ENCODE assay signal across 13 mouse cellular contexts in genomic region chr15:95837570-95837969, GRCm38 (mm10). TPM values are rescaled to one million over a fixed set of nuclear protein-coding genes. Genes with fewer than 3 reads are reported as not detected.
DNase-seq lines count a peak whose midpoint lies in the region; ATAC-seq and TF ChIP-seq lines count a peak whose summit lies in the region.
"Had no signal": no experiment of that assay in that cellular context is flagged by ENCODE, and none has a peak within 500 bp of the region (broad histone marks: within the 10 kb centered on the region; RNA-seq: fewer than 3 reads in every experiment).

No protein-coding gene starts in this region.

- no peak for TF ChIP-seq POLR2A in liver, adult 2 months (IDR thresholded peaks at IDR 0.05; ENCODE audit: extremely low read depth, insufficient read depth, low read length)

- no peak for TF ChIP-seq CTCF in liver, adult 2 months (IDR thresholded peaks at IDR 0.05; ENCODE audit: low read depth, low read length)

- peak overlapping the region; percentile 47; the same call in 1 of the 2 replicates for H3K4me2 ChIP-seq in heart, embryonic 11.5 days
- H3K4me2 ChIP-seq: forebrain, embryonic 15.5 days had no signal

- H3K27me3 ChIP-seq in heart, embryonic 11.5 days (ENCODE audit: control insufficient read depth, insufficient read depth, low read length): no peaks in the 10 kb centered on the region
- H3K27me3 ChIP-seq in liver, adult 2 months (ENCODE audit: control insufficient read depth, insufficient read depth, low read length): no peaks in the 10 kb centered on the region
- H3K27me3 ChIP-seq: forebrain, embryonic 15.5 days had no signal

- DNase-seq in heart, adult 9 months (ENCODE audit: low spot score in 2 of 2): no peak
- peak; percentile 29 for DNase-seq in liver, adult 2 months (ENCODE audit: extremely low read depth, low read depth, low spot score)
- no peak for DNase-seq in liver
- peak; percentile 92 for DNase-seq in fat pad, adult 2 months (ENCODE audit: extremely low read depth, low read depth, low spot score)
- no peak for DNase-seq in left cerebral cortex, postnatal 10 days (ENCODE audit: extremely low spot score in 1 of 2, low spot score in 2 of 2)
- DNase-seq in T-cell, adult 2 months (ENCODE audit: low spot score): no peak
- DNase-seq: adrenal gland, adult 8-10 months; spleen, adult 18-20 months; thymus, postnatal 25 days had no signal

- peaks cover 47% of the 10 kb centered on the region for H3K4me1 ChIP-seq in heart, embryonic 11.5 days (ENCODE audit: control insufficient read depth, insufficient read depth, low read length)
- H3K4me1 ChIP-seq in liver, adult 2 months (ENCODE audit: control insufficient read depth, insufficient read depth, low read length): peaks cover 24% of the 10 kb centered on the region
- H3K4me1 ChIP-seq: forebrain, embryonic 15.5 days had no signal

- H3K27ac ChIP-seq in heart, embryonic 11.5 days (ENCODE audit: low read depth, low read length): peak overlapping the region; percentile 81
- H3K27ac ChIP-seq in liver, adult 2 months (replicated peaks; ENCODE audit: insufficient read depth, low read depth, low read length): peak overlapping the region; percentile 22
- H3K27ac ChIP-seq: forebrain, embryonic 15.5 days had no signal

- H3K36me3 ChIP-seq in heart, embryonic 11.5 days (ENCODE audit: control insufficient read depth, insufficient read depth, low read length): no peaks in the 10 kb centered on the region
- no peaks in the 10 kb centered on the region for H3K36me3 ChIP-seq in liver, adult 2 months (ENCODE audit: control insufficient read depth, insufficient read depth, low read length)
- H3K36me3 ChIP-seq: forebrain, embryonic 15.5 days had no signal

- no peaks in the 10 kb centered on the region for H3K79me2 ChIP-seq in liver, adult 2 months (ENCODE audit: control insufficient read depth, insufficient read depth, low read length)

- no peak overlapping the region for H3K9ac ChIP-seq in heart, embryonic 11.5 days (ENCODE audit: low read depth, low read length)
- H3K9ac ChIP-seq in liver, adult 2 months (ENCODE audit: low read depth, low read length): no peak overlapping the region
- H3K9ac ChIP-seq: forebrain, embryonic 15.5 days had no signal

- no peak for ATAC-seq in heart, embryonic 11.5 days (replicated peaks; ENCODE audit: insufficient number of reproducible peaks, low FRiP score, low TSS enrichment)
- ATAC-seq in monocyte, adult 5-6 weeks (replicated peaks; ENCODE audit: insufficient number of reproducible peaks, low FRiP score, low TSS enrichment, poor library complexity, severe bottlenecking): 0 out of 2 replicates have a peak, but pooled peaks have one; percentile 22
- ATAC-seq: forebrain, embryonic 15.5 days had no signal

- 55% methylated on average over 1 of the region's 1 CpGs for WGBS in heart, embryonic 11.5 days (ENCODE audit: insufficient replicate concordance)
- whole genome bisulfite sequencing in liver, adult 2 months: 28% methylated on average over 1 of the region's 1 CpGs

- no peaks in the 10 kb centered on the region for H3K9me3 ChIP-seq in heart, embryonic 11.5 days (replicated peaks; ENCODE audit: control insufficient read depth, low read length)
- H3K9me3 ChIP-seq: forebrain, embryonic 15.5 days had no signal

- intact Hi-C loops in left cerebral cortex, postnatal 10 days (cut with DNase I): no loop called here

- H3K4me3 ChIP-seq in heart, embryonic 11.5 days (ENCODE audit: low read depth, low read length): no peak overlapping the region
- H3K4me3 ChIP-seq in liver, adult 2 months (ENCODE audit: insufficient read depth, low read depth, low read length): no peak overlapping the region
- H3K4me3 ChIP-seq: forebrain, embryonic 15.5 days; myocyte had no signal

RNA-seq across cellular contexts. Expression of gene Ano6, which starts 46.9 kb away (rescaled TPM):
- 40.9 and 45.7 TPM in 2 replicates for polyA plus RNA-seq in heart, embryonic 11.5 days (2014; fragmentation: Nextera tagmentation; extraction: Ambion mirVana)
- 4.1 and 6.3 TPM in 2 replicates for total RNA-seq in liver, adult 2 months (2014; rRNA removed)
- 1.9 and 3.3 TPM in 2 replicates for polyA plus RNA-seq in liver, adult 2 months (2012; rRNA removed)
- total RNA-seq in monocyte, adult 5-6 weeks (2017): 47.5 to 60.0 TPM (median 54.9 TPM) in 3 replicates
- total RNA-seq in left cerebral cortex, postnatal 10 days (2021): 10 to 100 TPM; 20.5 to 25.1 TPM

Comparison
In these comparisons a context has a peak if more than half of its experiments do, and no peak if none do; other contexts are left out.
1. DNase-seq: peak in liver, adult 2 months (single experiment) and fat pad, adult 2 months (single experiment); none in heart, adult 9 months (0 of 2), liver (single experiment), left cerebral cortex, postnatal 10 days (0 of 2) and T-cell, adult 2 months (single experiment).